Mouse (Mus musculus): Measurements from ENCODE around the gene Naip1. TPM values are rescaled to one million over a fixed set of nuclear protein-coding genes. Genes with fewer than 3 reads are reported as not detected.
A peak's percentile ranks its signal among the peaks of the same experiment; 100 is the strongest.
"Not testable (repeated sequence)": the region's sequence is repeated elsewhere in the genome, so short reads cannot be mapped to it uniquely, and the experiment has no call there.

The Naip1 gene
- under 1 TPM; 0.16 TPM for total RNA-seq (2021)

- DNase-seq (ENCODE audit: low spot score in 2 of 2); intact Hi-C loops (cut with DNase I): not testable (repeated sequence)
Measured at GRCm38 (mm10) chr13:100452415-100453127, at the start of gene Naip1. Naip1 (minus strand) TSS chr13:100452869.

- intact Hi-C loops (cut with DNase I) = not testable (repeated sequence)
Measured at GRCm38 (mm10) chr13:100499625-100500024, 47.0 kb upstream of the Naip1 start.

GRCm38 (mm10) chr13:100495337-100495736 is 42.7 kb upstream of the Naip1 start:
- DNase-seq (ENCODE audit: low spot score in 2 of 2) = no peak
- intact Hi-C loops (cut with DNase I) = no loop called here

More at GRCm38 (mm10) chr13:100499625-100500024, 47.0 kb upstream of the Naip1 start:
- not testable (repeated sequence) for DNase-seq (ENCODE audit: low spot score in 2 of 2)

- intact Hi-C loops (cut with DNase I); DNase-seq (ENCODE audit: low spot score in 2 of 2): not testable (repeated sequence)
Measured at GRCm38 (mm10) chr13:100494370-100494769, 41.7 kb upstream of the Naip1 start.

- intact Hi-C loops (cut with DNase I) = no loop called here
- DNase-seq (ENCODE audit: low spot score in 2 of 2) = no peak
Measured at GRCm38 (mm10) chr13:100493313-100493712, 40.6 kb upstream of the Naip1 start.

- intact Hi-C loops (cut with DNase I) = loop anchor here (1.0 kb wide), 1 partner anchor 124 kb away; the partner anchor contains the start of gene Marveld2
- peak; percentile 83 for DNase-seq (ENCODE audit: low spot score in 2 of 2)
Measured at GRCm38 (mm10) chr13:100492061-100492787, 39.6 kb upstream of the Naip1 start, which contains the start of gene Gtf2h2. Gtf2h2 (minus strand) TSS chr13:100492579.

- intact Hi-C loops (cut with DNase I) = loop anchor here (1.0 kb wide), 1 partner anchor 125 kb away; the partner anchor contains the start of gene Marveld2
- no peak for DNase-seq (ENCODE audit: low spot score in 2 of 2)
Measured at GRCm38 (mm10) chr13:100491623-100492022, 39.0 kb upstream of the Naip1 start.

- intact Hi-C loops (cut with DNase I) = no loop called here
- DNase-seq (ENCODE audit: low spot score in 2 of 2) = peak in 1 of 2 experiments; percentile 17
Measured at GRCm38 (mm10) chr13:100490424-100490823, 37.8 kb upstream of the Naip1 start.

- DNase-seq (ENCODE audit: low spot score in 2 of 2) = no peak
- intact Hi-C loops (cut with DNase I) = no loop called here
Measured at GRCm38 (mm10) chr13:100483610-100484009, 30.9 kb upstream of the Naip1 start.

- no peak for DNase-seq (ENCODE audit: low spot score in 2 of 2)
- intact Hi-C loops (cut with DNase I) = no loop called here
Measured at GRCm38 (mm10) chr13:100463527-100464222, 11.0 kb upstream of the Naip1 start.

- no peak for DNase-seq (ENCODE audit: low spot score in 2 of 2)
- intact Hi-C loops (cut with DNase I) = no loop called here
Measured at GRCm38 (mm10) chr13:100461336-100461735, 8.7 kb upstream of the Naip1 start.

- intact Hi-C loops (cut with DNase I) = loop anchor here (10.0 kb wide), 1 partner anchor 265 kb away; no protein-coding TSS in a partner anchor
- no peak for DNase-seq (ENCODE audit: low spot score in 2 of 2)
Measured at GRCm38 (mm10) chr13:100449495-100449894, 3.2 kb downstream of the Naip1 start.

- intact Hi-C loops (cut with DNase I) = loop anchor here (10.0 kb wide), 1 partner anchor 255 kb away; no protein-coding TSS in a partner anchor
- DNase-seq (ENCODE audit: low spot score in 2 of 2) = no peak
Measured at GRCm38 (mm10) chr13:100440116-100440515, 12.6 kb downstream of the Naip1 start.

GRCm38 (mm10) chr13:100438701-100439100 is 14.0 kb downstream of the Naip1 start:
- no peak for DNase-seq (ENCODE audit: low spot score in 2 of 2)
- intact Hi-C loops (cut with DNase I) = no loop called here

GRCm38 (mm10) chr13:100437322-100437825 is 15.3 kb downstream of the Naip1 start:
- intact Hi-C loops (cut with DNase I) = no loop called here
- no peak for DNase-seq (ENCODE audit: low spot score in 2 of 2)

- DNase-seq (ENCODE audit: low spot score in 2 of 2); intact Hi-C loops (cut with DNase I): not testable (repeated sequence)
Measured at GRCm38 (mm10) chr13:100436556-100437163, 16.0 kb downstream of the Naip1 start.

- intact Hi-C loops (cut with DNase I); DNase-seq (ENCODE audit: low spot score in 2 of 2): not testable (repeated sequence)
Measured at GRCm38 (mm10) chr13:100419958-100420357, 32.7 kb downstream of the Naip1 start.

- intact Hi-C loops (cut with DNase I) = no loop called here
- DNase-seq (ENCODE audit: low spot score in 2 of 2) = no peak
Measured at GRCm38 (mm10) chr13:100414428-100414827, 38.2 kb downstream of the Naip1 start.

- intact Hi-C loops (cut with DNase I) = no loop called here
- no peak for DNase-seq (ENCODE audit: low spot score in 2 of 2)
Measured at GRCm38 (mm10) chr13:100409825-100410224, 42.8 kb downstream of the Naip1 start.

All from left cerebral cortex, postnatal 25 days (tissue).